Mouse (Mus musculus): Measurements from ENCODE around the gene Ntsr1. TPM values are rescaled to one million over a fixed set of nuclear protein-coding genes. Genes with fewer than 3 reads are reported as not detected.

The Ntsr1 gene
- total and polyA plus RNA-seq, 2 experiments from 2014 or later: 0.40 to 1.1 TPM

DNA sequence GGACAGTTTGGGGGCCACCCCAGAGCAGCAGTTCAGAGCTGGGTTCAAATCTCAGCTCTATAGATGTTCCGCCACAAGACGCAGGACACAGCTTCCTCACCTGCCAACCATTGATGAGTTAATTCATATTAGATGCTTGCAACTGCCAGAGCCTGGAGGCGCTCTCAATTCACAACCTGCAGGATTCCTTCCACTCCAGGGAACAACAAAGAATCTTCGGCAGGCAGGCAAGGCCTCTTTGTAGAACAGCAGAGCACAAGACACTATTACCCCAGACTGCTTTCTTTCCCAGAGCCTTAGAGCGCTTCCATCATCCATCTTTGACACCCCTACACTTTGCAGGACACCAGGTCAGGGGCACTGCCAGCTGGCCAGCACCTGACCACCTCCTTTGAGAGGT is 6.5 kb downstream of the Ntsr1 start:
- 80% methylated on average over 5 of the region's 5 CpGs for WGBS

DNA sequence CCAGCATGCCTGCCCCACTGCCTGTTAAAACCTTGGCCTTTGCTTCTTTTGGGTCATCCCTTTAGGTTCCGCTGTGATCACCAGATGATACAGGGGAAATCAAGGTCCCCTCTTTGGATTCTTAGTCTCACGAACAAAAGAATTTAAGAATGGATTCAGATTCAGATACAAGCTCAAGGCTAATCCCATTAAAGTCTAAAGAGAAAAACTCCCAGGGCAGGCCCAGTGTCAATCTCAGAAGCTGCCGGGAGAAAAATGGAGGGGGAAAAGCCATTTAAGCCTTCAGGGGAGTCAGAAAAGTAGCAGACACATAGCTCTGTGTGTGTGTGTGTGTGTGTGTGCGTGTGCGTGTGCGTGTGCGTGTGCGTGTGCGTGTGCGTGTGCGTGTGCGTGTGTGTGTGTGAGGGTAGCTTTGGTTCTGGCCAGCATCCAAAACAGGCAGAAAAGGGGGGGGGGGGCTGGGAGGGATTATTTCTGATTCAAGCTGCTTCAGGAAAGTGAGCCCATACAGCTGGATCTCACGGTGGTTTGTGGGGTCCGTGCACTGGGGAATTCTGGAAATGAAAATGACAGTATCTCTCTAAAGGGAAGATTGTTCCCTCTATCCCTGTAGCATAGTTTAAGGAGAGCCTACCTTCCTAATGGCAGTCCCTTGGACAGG is 8.8 kb downstream of the Ntsr1 start:
- WGBS: 81% methylated on average over 14 of the region's 14 CpGs
- no peak overlapping the region for H3K9ac ChIP-seq (replicated peaks; ENCODE audit: low read depth, low read length)
- no peak overlapping the region for H3K4me2 ChIP-seq (ENCODE audit: low read depth, low read length)
- H3K9me3 ChIP-seq (replicated peaks; ENCODE audit: control insufficient read depth, low read length): no peaks in the 10 kb centered on the region
- ATAC-seq (ENCODE audit: insufficient read depth, low read depth): no peak
- TF ChIP-seq CTCF (IDR thresholded peaks at IDR 0.05; ENCODE audit: low read depth) (no peak), EP300 (IDR thresholded peaks at IDR 0.05; ENCODE audit: low read depth) (no peak)
- no peak overlapping the region for H3K27ac ChIP-seq (ENCODE audit: low read depth)
- no peak for DNase-seq (ENCODE audit: low spot score)
- H3K36me3 ChIP-seq (replicated peaks; ENCODE audit: control insufficient read depth, insufficient read depth, low read length): no peaks in the 10 kb centered on the region
- no peak overlapping the region for H3K4me3 ChIP-seq (ENCODE audit: low read depth, low read length)
- H3K27me3 ChIP-seq (ENCODE audit: control insufficient read depth, insufficient read depth, low read length): no peaks in the 10 kb centered on the region
- H3K4me1 ChIP-seq (ENCODE audit: control insufficient read depth, insufficient read depth): peaks cover 6% of the 10 kb centered on the region; the same call in 1 of the 2 replicates

More for the DNA sequence above, 6.5 kb downstream of the Ntsr1 start:
- Histone ChIP-seq H3K9ac (replicated peaks; ENCODE audit: low read depth, low read length) (no peak overlapping the region), H3K27me3 (ENCODE audit: control insufficient read depth, insufficient read depth, low read length) (peaks cover 6% of the 10 kb centered on the region; the same call in 1 of the 2 replicates), H3K36me3 (replicated peaks; ENCODE audit: control insufficient read depth, insufficient read depth, low read length) (no peaks in the 10 kb centered on the region), H3K9me3 (replicated peaks; ENCODE audit: control insufficient read depth, low read length) (no peaks in the 10 kb centered on the region), H3K27ac (ENCODE audit: low read depth) (no peak overlapping the region), H3K4me3 (ENCODE audit: low read depth, low read length) (no peak overlapping the region), H3K4me2 (ENCODE audit: low read depth, low read length) (no peak overlapping the region), H3K4me1 (ENCODE audit: control insufficient read depth, insufficient read depth) (no peaks in the 10 kb centered on the region)
- no peak for TF ChIP-seq CTCF (IDR thresholded peaks at IDR 0.05; ENCODE audit: low read depth)
- TF ChIP-seq EP300 (IDR thresholded peaks at IDR 0.05; ENCODE audit: low read depth): no peak
- DNase-seq (ENCODE audit: low spot score) (no peak), ATAC-seq (ENCODE audit: insufficient read depth, low read depth) (no peak)

DNA sequence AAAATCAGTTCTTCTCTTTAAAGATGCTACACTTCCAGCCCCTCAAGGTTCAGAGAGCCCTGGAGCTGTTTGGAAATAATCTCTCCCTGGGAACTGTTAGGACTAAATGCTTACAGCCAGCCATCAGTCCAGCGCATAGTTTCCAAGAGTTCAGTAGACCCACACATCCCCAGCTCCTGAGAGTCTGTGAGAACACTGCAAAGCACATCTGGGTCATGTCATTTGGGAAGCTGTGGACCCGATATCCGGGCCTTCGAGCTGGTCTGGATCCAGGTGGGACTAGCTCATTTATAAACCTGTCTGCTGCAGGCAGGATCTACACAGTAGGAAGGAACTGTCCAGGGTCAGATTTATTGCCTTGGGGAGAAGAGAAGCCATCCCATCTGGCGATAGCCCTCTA is 11.1 kb downstream of the Ntsr1 start:
- ATAC-seq (ENCODE audit: insufficient read depth, low read depth) (no peak), DNase-seq (ENCODE audit: low spot score) (no peak)
- no peak overlapping the region for H3K9ac ChIP-seq (replicated peaks; ENCODE audit: low read depth, low read length)
- TF ChIP-seq EP300 (IDR thresholded peaks at IDR 0.05; ENCODE audit: low read depth) (no peak), CTCF (IDR thresholded peaks at IDR 0.05; ENCODE audit: low read depth) (no peak)
- H3K4me2 ChIP-seq (ENCODE audit: low read depth, low read length): no peak overlapping the region
- H3K27ac ChIP-seq (ENCODE audit: low read depth): no peak overlapping the region
- no peaks in the 10 kb centered on the region for H3K27me3 ChIP-seq (ENCODE audit: control insufficient read depth, insufficient read depth, low read length)
- 80% methylated on average over 5 of the region's 5 CpGs for WGBS
- no peak overlapping the region for H3K4me3 ChIP-seq (ENCODE audit: low read depth, low read length)
- H3K9me3 ChIP-seq (replicated peaks; ENCODE audit: control insufficient read depth, low read length): no peaks in the 10 kb centered on the region
- H3K36me3 ChIP-seq (replicated peaks; ENCODE audit: control insufficient read depth, insufficient read depth, low read length): no peaks in the 10 kb centered on the region
- peaks cover 6% of the 10 kb centered on the region; the same call in 1 of the 2 replicates for H3K4me1 ChIP-seq (ENCODE audit: control insufficient read depth, insufficient read depth)

DNA sequence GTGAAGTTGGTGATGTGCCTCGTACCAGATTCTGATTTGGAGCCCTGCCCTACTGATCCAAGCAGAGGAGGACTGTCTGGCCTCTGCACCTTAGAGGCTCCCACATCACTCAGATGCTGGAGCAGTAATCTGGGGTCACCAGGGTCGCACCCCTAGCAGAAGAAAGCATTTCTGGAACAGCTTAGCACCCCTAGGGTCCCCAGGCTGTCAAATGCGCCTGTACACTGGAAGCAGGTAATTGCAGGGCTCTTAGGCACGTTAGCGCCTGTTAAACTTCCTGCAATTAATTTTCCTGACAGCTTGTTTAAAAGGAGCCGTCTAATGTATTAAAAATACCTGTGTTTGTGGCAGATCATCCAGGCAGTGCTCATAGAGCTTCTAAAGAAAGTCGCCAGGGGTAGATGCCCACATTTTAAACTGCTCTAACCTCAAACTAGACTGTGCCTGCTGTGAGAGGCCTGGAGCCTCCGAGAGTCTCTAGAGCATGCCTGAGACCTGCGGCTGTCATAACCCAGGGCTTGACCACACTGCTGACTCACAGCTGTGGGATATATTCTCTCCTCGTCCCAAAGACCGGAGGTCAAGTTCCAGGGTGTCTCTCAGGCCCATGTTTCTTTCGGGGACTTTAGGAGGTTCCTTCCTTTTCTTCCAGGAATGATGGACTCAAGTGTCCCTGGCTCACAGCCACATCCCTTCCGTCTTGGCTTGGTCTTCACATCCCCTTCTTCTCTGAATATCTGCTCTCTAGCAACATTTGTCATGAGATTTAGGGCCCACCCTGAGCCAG is 12.3 kb downstream of the Ntsr1 start:
- DNase-seq (ENCODE audit: low spot score): no peak
- TF ChIP-seq CTCF (IDR thresholded peaks at IDR 0.05; ENCODE audit: low read depth) (no peak), EP300 (IDR thresholded peaks at IDR 0.05; ENCODE audit: low read depth) (no peak)
- WGBS: 55% methylated on average over 13 of the region's 13 CpGs

DNA sequence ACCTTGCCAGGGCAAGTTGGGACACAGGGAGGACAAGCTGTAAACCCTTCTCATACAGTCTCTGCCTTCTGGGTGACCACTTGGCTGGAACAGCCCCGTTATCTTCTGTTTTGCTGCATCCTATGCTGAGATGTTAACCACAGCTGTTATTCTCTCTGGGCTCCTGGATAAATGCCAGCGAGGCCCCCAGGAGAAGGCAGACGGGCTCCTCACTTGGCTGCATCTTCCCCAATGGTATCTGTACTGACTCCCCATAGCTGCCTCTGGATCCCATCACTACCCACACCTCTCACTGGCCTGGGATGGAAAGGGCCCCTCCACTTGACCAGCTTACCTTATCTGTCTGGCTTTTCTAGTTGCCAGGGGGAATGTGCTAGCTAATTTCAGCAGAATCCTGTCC is 13.2 kb downstream of the Ntsr1 start:
- Histone ChIP-seq H3K4me1 (ENCODE audit: control insufficient read depth, insufficient read depth) (peaks cover 6% of the 10 kb centered on the region; the same call in 1 of the 2 replicates), H3K36me3 (replicated peaks; ENCODE audit: control insufficient read depth, insufficient read depth, low read length) (no peaks in the 10 kb centered on the region), H3K9ac (replicated peaks; ENCODE audit: low read depth, low read length) (no peak overlapping the region), H3K4me3 (ENCODE audit: low read depth, low read length) (no peak overlapping the region), H3K9me3 (replicated peaks; ENCODE audit: control insufficient read depth, low read length) (no peaks in the 10 kb centered on the region), H3K4me2 (ENCODE audit: low read depth, low read length) (no peak overlapping the region), H3K27me3 (ENCODE audit: control insufficient read depth, insufficient read depth, low read length) (no peaks in the 10 kb centered on the region), H3K27ac (ENCODE audit: low read depth) (no peak overlapping the region)
- no peak for ATAC-seq (ENCODE audit: insufficient read depth, low read depth)
- WGBS: 23% methylated on average over 3 of the region's 3 CpGs
- TF ChIP-seq EP300 (IDR thresholded peaks at IDR 0.05; ENCODE audit: low read depth) (no peak), CTCF (IDR thresholded peaks at IDR 0.05; ENCODE audit: low read depth) (no peak)
- DNase-seq (ENCODE audit: low spot score): no peak

More for the DNA sequence above, 12.3 kb downstream of the Ntsr1 start:
- H3K27me3 ChIP-seq (ENCODE audit: control insufficient read depth, insufficient read depth, low read length): no peaks in the 10 kb centered on the region
- ATAC-seq (ENCODE audit: insufficient read depth, low read depth): no peak
- H3K9me3 ChIP-seq (replicated peaks; ENCODE audit: control insufficient read depth, low read length): no peaks in the 10 kb centered on the region
- H3K36me3 ChIP-seq (replicated peaks; ENCODE audit: control insufficient read depth, insufficient read depth, low read length): no peaks in the 10 kb centered on the region
- no peak overlapping the region for H3K4me2 ChIP-seq (ENCODE audit: low read depth, low read length)
- no peak overlapping the region for H3K4me3 ChIP-seq (ENCODE audit: low read depth, low read length)
- no peak overlapping the region for H3K27ac ChIP-seq (ENCODE audit: low read depth)
- H3K4me1 ChIP-seq (ENCODE audit: control insufficient read depth, insufficient read depth): peaks cover 6% of the 10 kb centered on the region; the same call in 1 of the 2 replicates
- no peak overlapping the region for H3K9ac ChIP-seq (replicated peaks; ENCODE audit: low read depth, low read length)

Measured in heart, postnatal 0 days (tissue).